Mouse (Mus musculus) testis, adult 2 months (tissue): ENCODE measurements around the gene Mta1.

Experiments used
- CTCF ChIP-seq: fragments of 200-500 bp; IDR thresholded peaks from 2 replicates; pipeline ENCODE4 v1.5.1; 2012; ENCODE audit warnings: low read depth, mild to moderate bottlenecking, inconsistent platforms, low read length, moderate library complexity; ENCODE audit not compliant: control insufficient read depth, insufficient read depth, insufficient replicate concordance
- POLR2A ChIP-seq: fragments of 200-500 bp; IDR thresholded peaks from 2 replicates; pipeline ENCODE4 v1.6.1; 2012; ENCODE audit warnings: low read depth, mild to moderate bottlenecking, inconsistent platforms, low read length, moderate library complexity; ENCODE audit not compliant: control insufficient read depth

DNA sequence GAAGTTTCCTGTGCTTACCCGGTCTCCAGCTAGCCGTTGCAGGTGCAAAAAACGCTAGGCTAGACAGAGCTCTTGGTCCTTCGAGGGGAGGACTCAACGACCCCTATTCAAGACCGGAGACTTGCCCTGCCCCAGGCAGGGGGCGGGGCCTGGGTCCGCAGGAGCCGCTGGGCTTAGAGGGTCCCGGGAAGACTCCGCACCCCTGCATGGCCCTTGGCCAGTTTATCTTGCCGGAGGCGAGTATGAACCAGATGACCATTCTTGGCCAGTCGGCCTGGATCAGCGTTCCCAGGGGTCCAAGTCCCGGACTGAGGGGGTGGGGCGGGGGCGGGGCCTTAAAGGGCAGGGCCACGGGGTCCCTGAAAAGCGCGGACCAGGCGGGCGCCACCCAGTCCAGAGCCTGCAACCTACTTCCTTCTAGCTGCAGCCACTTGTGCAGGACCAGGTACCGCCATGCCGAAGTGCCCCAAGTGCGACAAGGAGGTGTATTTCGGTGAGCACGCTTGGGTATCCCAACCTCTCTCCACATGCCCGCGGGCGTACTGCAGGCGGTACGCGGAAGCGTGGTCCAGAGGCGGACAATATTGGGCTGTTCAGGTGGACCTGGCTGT lies 53.7 kb downstream of the Mta1 start:
- TF ChIP-seq POLR2A (no peak), CTCF (no peak)
